Mouse (Mus musculus): ENCODE results near the gene Ms4a7.
"Not testable (repeated sequence)": the region's sequence is repeated elsewhere in the genome, so short reads cannot be mapped to it uniquely, and the experiment has no call there.

Ms4a7 gene

GRCm38 (mm10) chr19:11335932-11336331 lies at the start of gene Ms4a7:
Gene Ms4a7, minus strand, starts transcription at chr19:11336146.
- no peak for DNase-seq (ENCODE audit: low spot score)

DNA sequence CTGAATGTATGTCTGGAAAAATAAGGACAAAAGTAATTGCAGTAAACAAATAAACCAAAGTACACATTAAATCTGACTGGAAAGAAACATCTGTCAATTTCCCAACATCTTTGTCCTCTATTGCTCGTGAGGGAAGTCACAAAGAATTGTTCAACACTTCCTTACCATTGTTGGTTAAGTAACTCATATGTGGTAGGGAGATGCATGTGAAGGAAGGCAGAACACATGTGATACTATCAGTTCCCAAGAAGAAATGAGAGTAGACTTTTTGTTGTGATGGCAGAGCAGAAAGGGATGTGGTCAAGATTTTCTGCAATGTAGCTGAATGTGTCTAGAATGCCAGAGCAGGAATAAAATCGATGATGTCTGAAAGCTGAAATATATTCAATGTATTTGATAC lies 40.5 kb upstream of the Ms4a7 start:
- no peak for DNase-seq (ENCODE audit: low spot score)

DNA sequence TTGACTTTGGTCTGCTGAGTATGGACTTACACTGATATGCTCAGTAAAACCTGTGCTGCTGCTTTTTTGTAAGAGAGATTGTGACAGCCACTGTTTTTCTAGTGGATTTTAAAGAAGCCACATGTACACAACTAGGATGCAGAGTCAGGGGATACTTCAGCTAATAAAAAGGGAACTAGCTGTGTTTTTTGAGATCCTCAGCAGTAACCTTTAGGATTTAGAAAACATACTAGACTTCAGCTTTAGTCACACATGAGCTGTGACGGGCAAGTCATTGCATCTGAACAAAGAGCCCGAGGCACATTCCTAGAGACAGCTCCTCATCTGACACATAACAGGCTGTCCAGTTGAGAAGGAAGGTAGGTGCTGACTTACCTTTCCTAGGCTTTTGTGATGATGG lies 39.3 kb upstream of the Ms4a7 start, which contains the start of gene Ms4a4a:
Ms4a4a (plus strand) TSS at position 251 of the 400 bp plus-strand sequence.
- DNase-seq (ENCODE audit: low spot score): no peak

GRCm38 (mm10) chr19:11371181-11371580 lies 35.2 kb upstream of the Ms4a7 start:
- DNase-seq (ENCODE audit: low spot score): no peak

GRCm38 (mm10) chr19:11368310-11368709 lies 32.4 kb upstream of the Ms4a7 start:
- no peak for DNase-seq (ENCODE audit: low spot score)

DNA sequence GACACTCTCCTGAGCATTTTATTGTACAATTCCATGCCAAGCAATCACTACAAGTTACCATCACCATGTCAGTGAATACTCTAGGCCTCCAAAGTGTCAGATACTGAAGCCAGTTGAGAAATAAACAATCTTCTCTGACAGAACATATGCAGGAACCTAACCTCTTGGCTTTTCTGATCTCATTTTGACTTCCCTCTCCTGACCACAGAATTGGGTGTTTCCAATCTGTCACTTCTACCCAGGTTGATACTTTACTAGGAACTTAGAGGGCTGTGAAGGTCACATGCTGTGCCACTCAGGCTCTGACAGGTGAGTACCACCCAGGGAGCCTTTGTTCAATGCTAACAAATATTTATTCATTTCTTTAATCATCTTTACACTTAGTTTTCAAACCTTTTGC lies 26.1 kb upstream of the Ms4a7 start:
- DNase-seq (ENCODE audit: low spot score): no peak

DNA sequence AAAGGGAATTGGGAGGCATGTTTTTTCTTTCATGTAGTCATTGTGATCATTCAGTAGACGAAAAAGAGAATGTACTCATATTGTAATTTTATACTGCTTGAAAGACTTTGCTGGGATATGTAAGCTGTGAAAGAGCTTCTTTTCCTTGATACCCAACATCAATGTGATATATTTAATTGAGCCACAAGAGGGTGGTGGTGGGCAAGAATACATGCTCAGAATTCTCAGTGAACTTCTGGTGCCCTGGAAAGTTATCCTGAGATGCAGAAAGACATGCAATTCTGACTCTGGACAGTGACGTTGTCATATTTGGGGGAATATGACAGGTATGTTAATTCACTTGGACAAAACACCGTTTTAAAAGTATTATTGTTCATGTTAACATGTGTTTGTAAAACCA lies 24.2 kb upstream of the Ms4a7 start:
- DNase-seq (ENCODE audit: low spot score): peak; percentile 31

DNA sequence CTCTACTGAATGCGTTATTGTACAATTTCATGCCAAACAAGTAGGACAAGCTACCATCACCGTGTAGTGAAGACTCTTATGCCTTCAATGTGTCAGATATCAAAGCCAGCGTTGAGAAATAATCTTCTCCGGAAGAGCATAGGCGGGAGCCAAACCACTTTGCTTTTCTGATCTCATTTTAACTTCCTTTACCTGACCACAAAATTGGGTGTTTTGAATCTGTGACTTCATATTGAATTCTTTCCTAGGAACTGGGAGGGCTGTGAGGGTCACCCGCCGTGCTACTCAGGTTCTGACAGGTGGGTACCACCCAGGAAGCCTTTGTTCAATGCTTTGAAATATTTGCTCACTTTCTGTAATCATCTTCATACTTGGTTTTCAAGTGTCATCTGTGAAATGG lies 19.8 kb upstream of the Ms4a7 start:
- no peak for DNase-seq (ENCODE audit: low spot score)

DNA sequence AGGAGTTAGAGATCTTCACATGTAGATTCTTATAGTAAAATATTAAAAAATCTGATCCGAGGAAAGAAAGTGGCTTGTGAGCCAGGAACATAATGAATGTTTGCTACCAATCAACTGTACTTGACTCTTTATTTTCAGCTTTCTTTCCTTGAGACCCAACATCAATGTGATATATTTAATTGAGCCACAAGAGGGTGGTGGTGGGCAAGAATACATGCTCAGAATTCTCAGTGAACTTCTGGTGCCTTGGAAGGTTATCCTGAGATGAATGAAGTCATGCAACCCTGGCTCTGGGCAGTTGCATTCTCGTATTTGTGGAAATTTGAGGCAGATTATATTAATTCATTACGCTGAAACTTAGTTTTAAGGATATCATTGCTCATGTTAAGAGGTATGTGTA lies 15.9 kb upstream of the Ms4a7 start:
- DNase-seq (ENCODE audit: low spot score): peak; percentile 13

DNA sequence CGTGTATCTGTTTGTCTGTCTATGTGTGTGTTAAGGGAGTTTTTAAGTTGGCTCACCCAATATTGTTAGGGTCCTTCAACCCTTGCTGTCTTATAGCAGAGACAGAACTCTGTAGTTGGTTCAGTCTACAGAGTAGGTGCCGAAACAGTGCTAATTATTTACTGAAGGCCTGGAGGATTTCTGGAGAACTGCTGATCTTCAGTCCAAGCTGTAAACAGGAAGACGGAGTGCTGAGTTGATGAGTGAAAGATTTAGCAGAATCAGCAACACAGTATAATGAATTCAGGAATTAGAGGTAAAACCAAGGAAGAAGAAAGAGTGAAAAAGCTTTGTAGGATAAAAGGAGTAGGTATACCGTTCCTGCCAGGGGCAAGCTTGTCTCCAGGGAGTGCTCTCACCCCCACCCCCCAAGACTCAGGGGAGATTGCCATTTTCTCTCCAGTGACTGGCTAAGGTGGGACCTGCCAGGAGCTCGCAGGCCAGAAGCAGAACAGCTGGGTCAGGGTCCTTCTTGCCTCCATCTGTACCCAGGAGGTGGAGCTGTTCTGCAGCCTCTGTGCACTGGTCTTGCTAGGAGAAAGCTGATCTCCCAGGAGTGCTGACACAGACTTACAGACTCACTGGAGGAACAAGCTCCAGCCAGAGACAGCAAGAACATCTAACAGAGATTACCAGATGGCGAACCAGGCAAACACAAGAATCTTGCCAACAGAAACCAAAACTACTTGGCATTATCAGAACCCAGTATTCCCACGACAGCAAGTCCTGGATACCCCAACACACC lies 13.9 kb upstream of the Ms4a7 start:
- peak; percentile 40 for DNase-seq (ENCODE audit: low spot score)

DNA sequence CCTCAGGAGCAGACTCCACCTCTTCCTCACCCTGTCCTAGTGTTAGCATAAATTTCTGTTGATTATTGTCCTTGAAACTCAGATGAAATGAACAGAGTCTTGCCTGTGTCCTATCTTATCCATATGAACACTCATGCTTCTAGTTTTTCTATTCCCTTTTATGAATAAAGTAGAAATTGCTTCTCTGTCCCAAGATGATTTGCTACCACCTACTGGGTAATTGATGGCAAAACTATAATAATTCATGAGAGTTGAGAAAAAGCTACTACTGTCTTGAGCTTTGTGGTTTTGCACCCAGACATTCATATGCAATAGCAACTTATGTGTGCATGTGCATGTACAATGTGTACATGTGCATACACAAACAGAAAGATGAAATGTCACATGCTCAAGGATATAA lies 8.0 kb upstream of the Ms4a7 start:
- DNase-seq (ENCODE audit: low spot score): no peak

- no peak for DNase-seq (ENCODE audit: low spot score)
These were observed 7.2 kb upstream of the Ms4a7 start for GRCm38 (mm10) chr19:11343147-11343546.

DNA sequence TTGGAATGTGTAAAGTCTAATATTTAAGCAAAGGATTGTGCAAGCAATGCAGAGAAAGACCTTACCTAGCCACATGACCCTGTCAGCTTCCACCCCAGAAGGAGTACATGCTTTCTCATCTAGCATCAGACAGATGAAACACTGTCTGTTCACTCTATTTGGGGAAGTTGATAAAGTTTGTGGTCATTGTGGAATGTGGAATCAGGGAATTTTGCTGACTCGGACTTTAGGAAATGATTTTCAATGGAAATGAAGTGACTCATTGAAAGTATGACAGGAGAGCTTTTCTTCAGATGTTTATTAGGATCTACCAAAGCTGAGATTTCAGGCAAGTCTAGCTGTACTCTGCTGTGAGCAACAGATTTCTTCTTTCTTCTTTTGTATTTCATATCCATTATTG lies 14.8 kb downstream of the Ms4a7 start:
- DNase-seq (ENCODE audit: low spot score): no peak

DNA sequence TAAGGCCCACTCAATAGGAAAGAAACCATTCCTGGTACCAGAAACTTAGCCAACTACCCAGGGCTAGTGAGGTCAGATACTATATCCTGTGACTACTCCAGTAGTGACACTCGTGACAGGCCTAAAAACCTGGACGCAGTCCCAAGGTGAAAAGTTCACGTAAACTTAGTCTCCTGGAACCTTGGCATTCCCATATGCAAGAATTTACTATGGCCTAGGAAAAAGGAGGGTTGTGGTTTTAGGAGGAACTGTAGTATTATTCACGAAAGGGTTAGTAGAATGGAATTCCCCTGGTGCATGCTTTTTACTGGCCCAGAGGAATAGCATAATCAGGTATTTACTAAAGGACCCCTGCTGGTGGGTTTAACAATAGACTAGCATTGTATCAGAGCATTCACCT lies 19.2 kb downstream of the Ms4a7 start:
- no peak for DNase-seq (ENCODE audit: low spot score)

DNA sequence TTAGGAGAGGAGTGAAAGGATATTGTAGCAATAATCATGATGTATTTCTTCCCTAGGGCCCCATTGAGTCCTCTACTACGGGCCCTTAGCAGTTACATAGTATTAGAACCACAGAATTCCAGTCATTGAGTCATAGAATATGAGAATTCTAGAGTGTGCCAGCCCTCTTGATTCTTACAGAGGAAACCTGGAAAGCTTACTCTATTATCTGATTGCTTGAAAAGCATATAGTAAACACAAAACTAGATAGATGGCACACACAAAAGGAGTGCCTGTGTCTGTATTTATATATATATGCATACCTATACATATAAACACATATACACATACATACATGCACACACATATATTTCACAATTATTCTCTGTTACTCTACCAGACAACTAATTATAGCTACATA lies 21.6 kb downstream of the Ms4a7 start, which contains the start of gene Ms4a14:
Ms4a14 (minus strand) TSS at position 101 of the 400 bp plus-strand sequence.
- no peak for DNase-seq (ENCODE audit: low spot score)

GRCm38 (mm10) chr19:11308888-11309287 lies 27.1 kb downstream of the Ms4a7 start:
- no peak for DNase-seq (ENCODE audit: low spot score)

DNA sequence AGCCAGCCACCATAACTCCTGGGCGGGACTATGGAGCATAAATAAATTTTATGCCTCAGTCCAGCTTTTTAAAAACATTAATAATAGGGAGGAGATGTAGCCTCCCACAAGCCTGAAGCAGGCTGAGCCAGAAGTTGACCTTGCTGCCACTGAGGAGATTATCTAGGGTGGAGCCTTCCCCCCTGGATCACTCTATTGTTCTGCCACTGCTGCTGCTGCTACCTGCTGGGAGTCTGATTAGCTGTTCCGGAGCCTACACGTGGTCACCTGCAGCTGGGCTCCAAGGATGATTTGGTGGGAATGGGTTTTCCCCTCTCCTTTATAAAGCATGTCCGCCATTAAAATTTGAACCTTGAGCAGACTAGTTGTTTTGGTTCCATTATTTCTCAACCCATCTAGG lies 36.4 kb downstream of the Ms4a7 start:
- not testable (repeated sequence) for DNase-seq (ENCODE audit: low spot score)

- DNase-seq (ENCODE audit: low spot score): no peak
These were observed 37.0 kb downstream of the Ms4a7 start for GRCm38 (mm10) chr19:11298939-11299338.

DNA sequence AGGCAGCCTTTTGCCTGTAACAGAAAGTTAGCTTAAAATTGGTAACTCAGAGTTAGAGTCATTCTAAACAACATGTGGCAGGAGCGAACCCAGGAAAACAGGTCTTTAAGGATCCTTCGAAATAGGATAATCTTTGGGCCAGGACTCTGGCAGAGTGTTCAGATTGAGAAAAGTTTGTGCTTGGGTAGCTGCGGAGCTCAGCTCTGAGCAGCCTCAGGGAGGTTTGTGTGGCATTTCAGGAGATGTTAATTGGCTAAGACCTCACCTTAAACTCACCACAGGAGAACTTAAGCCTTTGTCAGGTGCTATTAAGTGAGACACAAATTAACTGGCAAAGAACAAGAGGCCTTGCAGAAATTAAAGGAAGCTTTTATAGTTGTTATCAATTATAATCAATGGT lies 42.3 kb downstream of the Ms4a7 start:
- DNase-seq (ENCODE audit: low spot score): not testable (repeated sequence)

DNA sequence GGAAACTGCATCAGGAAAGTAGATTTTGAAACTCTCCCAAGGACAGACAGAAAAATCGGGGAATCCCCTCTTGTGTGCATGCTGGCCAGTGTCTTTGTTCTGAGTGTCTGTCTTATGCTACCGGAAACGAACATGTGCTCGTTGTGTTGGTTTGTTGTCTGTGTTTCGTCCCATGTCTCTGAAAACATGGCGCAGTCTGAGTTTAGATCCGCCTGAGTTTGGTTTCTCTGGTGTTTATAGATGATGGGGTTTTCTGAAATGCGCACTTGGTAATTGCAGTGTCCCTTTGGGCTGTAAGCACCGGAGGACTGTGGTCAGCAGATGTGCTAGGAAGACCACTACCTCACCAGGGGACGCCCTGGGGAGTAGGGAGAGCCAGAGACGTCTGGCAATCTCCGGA lies 43.0 kb downstream of the Ms4a7 start:
- no peak for DNase-seq (ENCODE audit: low spot score)

- no peak for DNase-seq (ENCODE audit: low spot score)
These were observed 52.2 kb downstream of the Ms4a7 start, which contains the start of gene Ms4a5 for GRCm38 (mm10) chr19:11283773-11284172. Gene Ms4a5, minus strand, starts transcription at chr19:11283873.

DNA sequence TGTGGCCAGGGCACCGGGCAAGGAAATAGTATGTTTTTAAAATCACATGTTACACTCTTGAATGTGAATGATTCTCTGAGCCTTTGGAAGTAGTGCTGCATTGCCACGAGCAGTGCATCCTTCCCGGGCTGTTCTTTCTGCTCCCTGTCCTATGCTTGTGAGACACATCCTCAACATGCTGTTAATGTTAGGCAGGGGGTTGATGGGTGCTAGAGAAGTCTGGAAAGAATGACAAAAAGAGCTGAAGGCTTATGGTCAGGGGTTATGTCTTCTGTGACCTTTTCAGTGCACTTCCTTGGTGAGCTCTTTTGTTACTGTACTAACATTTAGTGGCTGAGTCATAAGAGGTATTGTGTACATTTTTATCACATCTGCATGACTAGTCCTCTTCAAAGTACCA lies 55.7 kb downstream of the Ms4a7 start:
- DNase-seq (ENCODE audit: low spot score): no peak

DNA sequence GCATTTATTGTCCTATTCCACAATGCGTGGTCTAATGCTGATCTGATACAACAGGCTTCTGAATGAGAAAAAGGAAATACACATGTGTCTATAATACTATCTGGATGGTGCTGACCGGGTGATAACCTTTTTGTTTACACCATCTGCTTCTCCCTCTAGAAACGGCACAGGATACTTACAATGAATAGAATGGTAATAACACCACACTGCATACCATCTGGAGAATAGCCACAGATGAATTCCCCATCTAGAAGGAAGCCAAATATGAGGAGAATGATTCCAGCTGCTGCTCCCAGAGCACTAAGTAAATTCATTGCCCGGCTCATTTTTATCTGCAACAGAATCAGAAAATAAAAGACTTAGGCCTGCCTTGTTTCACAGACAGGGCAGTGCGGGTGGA lies 59.5 kb downstream of the Ms4a7 start:
- DNase-seq (ENCODE audit: low spot score): no peak
